Comparison of ENCODE assay signal across 35 mouse cellular contexts in the genomic region with DNA sequence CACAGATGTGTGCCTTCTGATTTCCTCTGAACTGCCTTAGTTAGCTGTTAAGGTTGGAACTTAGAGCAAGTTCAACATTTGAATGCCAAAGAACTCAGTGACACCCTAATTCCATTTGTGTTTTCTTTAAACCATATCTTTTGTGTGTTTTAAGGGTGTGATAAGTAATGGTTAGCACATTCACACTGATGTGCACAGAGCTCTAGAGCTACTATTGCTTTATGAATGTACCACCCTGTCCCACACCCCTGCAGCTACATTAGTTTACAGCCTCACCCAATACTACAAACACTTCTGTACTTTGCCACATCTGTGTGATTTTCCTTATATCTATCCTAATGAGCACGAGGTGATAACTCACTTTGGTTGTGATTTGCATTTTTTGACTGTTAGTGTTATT.
"Had no signal": no experiment of that assay in that cellular context is flagged by ENCODE, and none has a peak within 500 bp of the region (broad histone marks: within the 10 kb centered on the region; RNA-seq: fewer than 3 reads in every experiment).

No protein-coding gene starts in this region.

- ATAC-seq: hindbrain, embryonic 16.5 days; hindbrain, postnatal 0 days; inflammation-experienced regulatory T-cells, adult 6 months; intestine, embryonic 15.5 days; intestine, embryonic 16.5 days; intestine, postnatal 0 days had no signal

- H3K27me3 ChIP-seq: heart, embryonic 12.5 days; heart, embryonic 13.5 days; heart, embryonic 15.5 days; hindbrain, embryonic 12.5 days; hindbrain, embryonic 13.5 days; hindbrain, embryonic 15.5 days; intestine, embryonic 15.5 days; kidney, embryonic 15.5 days had no signal

- H3K36me3 ChIP-seq: heart, embryonic 10.5 days; heart, embryonic 12.5 days; heart, embryonic 13.5 days; heart, embryonic 15.5 days; hindbrain, embryonic 10.5 days; hindbrain, embryonic 12.5 days; hindbrain, embryonic 13.5 days; hindbrain, embryonic 15.5 days; intestine, embryonic 15.5 days; kidney, embryonic 15.5 days had no signal

- H3K4me2 ChIP-seq: heart, embryonic 11.5 days; heart, embryonic 12.5 days; heart, embryonic 13.5 days; heart, embryonic 15.5 days; hindbrain, embryonic 12.5 days; hindbrain, embryonic 13.5 days; hindbrain, embryonic 14.5 days; hindbrain, embryonic 15.5 days; intestine, embryonic 15.5 days; kidney, embryonic 15.5 days had no signal

- H3K9me3 ChIP-seq: heart, embryonic 10.5 days; heart, embryonic 12.5 days; heart, embryonic 13.5 days; heart, embryonic 15.5 days; hindbrain, embryonic 10.5 days; hindbrain, embryonic 12.5 days; hindbrain, embryonic 13.5 days; hindbrain, embryonic 15.5 days; intestine, embryonic 15.5 days; kidney, embryonic 15.5 days had no signal

- H3K9ac ChIP-seq: heart, embryonic 12.5 days; heart, embryonic 13.5 days; heart, embryonic 15.5 days; hindbrain, embryonic 12.5 days; hindbrain, embryonic 13.5 days; hindbrain, embryonic 14.5 days; hindbrain, embryonic 15.5 days; intestine, embryonic 15.5 days; kidney, embryonic 15.5 days had no signal

- DNase-seq: heart, adult 2 months; heart, postnatal 10 days; heart, postnatal 14 days; heart, postnatal 36 days; heart, postnatal 4 days; kidney, adult 11 months; kidney, adult 18-20 months; kidney, adult 2 months; kidney, adult 8-10 months; kidney, adult 9 months; kidney, postnatal 10 days; kidney, postnatal 14 days; kidney, postnatal 25 days; kidney, postnatal 36 days; kidney, postnatal 4 days; layer of hippocampus, adult 9-11 months had no signal

- H3K4me1 ChIP-seq: heart, embryonic 10.5 days; heart, embryonic 13.5 days; heart, embryonic 15.5 days; hindbrain, embryonic 10.5 days; hindbrain, embryonic 12.5 days; hindbrain, embryonic 13.5 days; hindbrain, embryonic 15.5 days; intestine, embryonic 15.5 days; kidney, embryonic 15.5 days had no signal

- H3K27ac ChIP-seq: heart, adult 2 months; heart, embryonic 10.5 days; heart, embryonic 13.5 days; heart, embryonic 15.5 days; hindbrain, embryonic 10.5 days; hindbrain, embryonic 12.5 days; hindbrain, embryonic 13.5 days; hindbrain, embryonic 14.5 days; hindbrain, embryonic 15.5 days; intestine, embryonic 15.5 days; kidney, embryonic 15.5 days; kidney, postnatal 0 days; layer of hippocampus, adult 2 months had no signal

- H3K4me3 ChIP-seq: heart, adult 2 months; heart, embryonic 10.5 days; heart, embryonic 12.5 days; heart, embryonic 13.5 days; heart, embryonic 15.5 days; hindbrain, embryonic 10.5 days; hindbrain, embryonic 12.5 days; hindbrain, embryonic 13.5 days; hindbrain, embryonic 15.5 days; intestine, embryonic 15.5 days; kidney, embryonic 15.5 days; layer of hippocampus, adult 2 months had no signal
